Mouse (Mus musculus) bone marrow, adult 2 months (tissue): ENCODE measurements at regions not wholly inside any gene's neighbourhood (a gene's known extent, or its start where the extent isn't known, plus 50 kb on each side); places are given as distances from the start of the nearest gene placed in this dataset.

Experiments
- H3K27ac ChIP-seq: fragments of 200-500 bp; 2 replicates; pipeline ENCODE4 v1.5.1; 2012; ENCODE audit warnings: low read depth, mild to moderate bottlenecking, control low read depth, inconsistent platforms, low read length; ENCODE audit not compliant: control insufficient read depth, poor library complexity, insufficient read depth
- H3K4me1 ChIP-seq: fragments of 200-500 bp; 2 replicates; pipeline ENCODE4 v1.6.1; 2011; ENCODE audit warnings: low read length; ENCODE audit not compliant: control insufficient read depth, insufficient read depth
- H3K4me3 ChIP-seq: fragments of 200-500 bp; replicated peaks from 2 replicates; pipeline ENCODE3; 2011; ENCODE audit warnings: mild to moderate bottlenecking, low read depth, low read length, control low read depth; ENCODE audit not compliant: control insufficient read depth
- CTCF ChIP-seq: fragments of 200-500 bp; IDR thresholded peaks from 2 replicates; pipeline ENCODE4 v1.5.1; 2011; ENCODE audit warnings: low read length, control low read depth; ENCODE audit not compliant: control insufficient read depth, insufficient read depth
- POLR2A ChIP-seq: fragments of 200-500 bp; IDR thresholded peaks from 2 replicates; pipeline ENCODE4 v1.6.1; 2011; ENCODE audit warnings: low read depth, mild to moderate bottlenecking, control low read depth, low read length, borderline replicate concordance; ENCODE audit not compliant: control insufficient read depth
- WGBS: fragments of 180-500 bp; shearing (Covaris S2); methylation state at CpG from one replicate; pipeline ENCODE4 v1.1.7; 2018; 5-methylcytosine and 5-hydroxymethylcytosine counted together

DNA sequence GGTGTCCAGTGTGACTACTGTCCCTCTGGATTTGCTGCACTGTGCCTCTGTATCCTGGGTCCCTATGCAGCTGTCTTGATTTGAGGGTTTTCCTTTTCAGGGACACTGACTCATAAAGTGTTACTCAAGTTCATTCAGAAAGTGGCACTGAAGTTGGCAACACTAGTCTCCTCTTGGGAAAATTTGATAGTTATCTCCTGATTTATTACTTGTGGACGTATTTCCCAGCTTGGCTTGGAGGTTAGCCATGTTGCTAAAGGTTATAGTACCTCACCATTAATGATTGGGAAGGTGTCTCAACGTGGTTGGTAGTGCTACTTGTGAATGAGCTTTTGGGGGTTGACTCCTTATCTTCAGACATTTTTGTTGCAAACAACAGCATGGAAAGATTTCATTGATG lies 130.1 kb upstream of the Ttc29 start:
- no peak overlapping the region for H3K27ac ChIP-seq
- no peaks in the 10 kb centered on the region for H3K4me1 ChIP-seq
- H3K4me3 ChIP-seq = no peak overlapping the region
- TF ChIP-seq CTCF (no peak), POLR2A (no peak)
- WGBS = 57% methylated on average over 2 of the region's 2 CpGs

DNA sequence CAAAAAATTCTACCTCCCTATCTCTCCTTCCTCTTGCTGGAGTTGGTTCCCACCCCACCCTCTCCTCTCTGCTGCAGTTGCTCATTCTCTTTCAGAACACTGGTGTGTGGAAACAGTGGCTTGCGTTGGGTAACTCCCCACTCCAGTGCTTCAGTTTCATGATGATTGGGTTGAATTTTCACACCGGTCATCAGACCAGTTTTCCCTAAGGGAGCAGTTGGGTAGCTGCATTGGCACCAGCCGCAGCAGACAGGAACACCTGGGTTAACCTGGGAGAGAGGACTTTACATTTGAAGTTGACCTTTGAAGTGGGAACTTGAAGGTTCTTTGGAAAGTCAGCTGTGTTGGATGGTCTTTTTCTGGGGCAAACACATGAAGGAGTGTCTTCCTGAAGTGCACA lies 126.7 kb upstream of the Ttc29 start:
- TF ChIP-seq CTCF (no peak), POLR2A (no peak)
- Histone ChIP-seq H3K4me1 (no peaks in the 10 kb centered on the region), H3K27ac (no peak overlapping the region), H3K4me3 (no peak overlapping the region)
- 76% methylated on average over 3 of the region's 3 CpGs for WGBS

DNA sequence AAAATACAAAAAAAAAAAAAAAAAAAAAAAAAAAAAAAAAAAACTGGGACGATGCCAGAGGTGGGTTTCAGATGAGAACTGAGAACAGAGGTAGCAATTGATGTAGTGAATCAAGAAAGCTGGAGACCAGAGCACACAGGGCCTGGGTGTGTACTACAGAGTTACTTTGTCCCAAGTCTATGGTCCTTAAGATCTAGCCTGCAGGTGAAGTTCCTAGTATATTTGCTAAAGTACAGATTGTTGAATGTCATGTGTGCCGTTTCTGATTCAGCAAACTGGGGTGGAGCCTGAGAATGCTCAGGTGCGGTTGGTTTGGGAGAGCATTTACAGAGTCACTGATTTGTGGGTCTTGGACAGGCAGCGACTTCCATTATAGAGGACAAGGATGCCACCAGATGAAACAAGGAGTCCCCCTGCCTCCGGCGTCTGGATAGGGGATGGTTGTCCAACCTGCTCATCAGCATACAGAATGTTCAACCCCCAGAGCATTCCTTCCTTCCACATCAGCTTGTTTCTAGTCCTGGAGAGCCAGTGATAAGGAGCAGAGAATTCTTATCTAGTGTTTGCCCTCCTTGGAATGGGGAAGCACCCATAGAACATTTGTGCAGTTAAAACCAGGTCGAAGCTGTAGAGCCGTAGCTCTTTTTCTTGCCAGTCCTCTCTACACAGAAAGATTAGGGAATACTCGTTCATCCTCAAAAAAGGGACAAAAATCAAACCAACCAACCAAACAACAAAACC lies 122.5 kb upstream of the Ttc29 start:
- 84% methylated on average over 9 of the region's 9 CpGs for WGBS
- no peak overlapping the region for H3K27ac ChIP-seq
- H3K4me3 ChIP-seq = no peak overlapping the region
- TF ChIP-seq POLR2A (no peak), CTCF (no peak)
- H3K4me1 ChIP-seq = no peaks in the 10 kb centered on the region

DNA sequence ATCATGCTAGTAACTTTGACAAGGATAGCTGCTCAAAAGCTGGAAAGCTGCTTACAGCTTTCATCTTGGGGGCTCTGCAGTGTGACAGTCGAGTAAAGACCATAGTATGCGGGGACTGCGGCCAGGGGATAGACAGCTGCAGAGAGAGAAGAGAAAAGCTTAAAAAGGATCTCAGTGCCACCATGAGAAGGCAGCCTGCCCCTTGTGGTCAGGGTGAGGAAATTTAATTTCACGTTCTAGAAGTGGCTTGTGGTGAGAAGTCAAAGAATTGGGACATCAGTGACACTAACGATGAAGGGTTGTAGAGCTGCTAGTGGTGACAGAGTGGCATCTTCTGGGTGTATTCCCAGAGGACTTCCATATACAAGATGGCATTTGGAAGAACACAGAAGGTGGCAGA lies 116.7 kb upstream of the Ttc29 start:
- no peak overlapping the region for H3K4me3 ChIP-seq
- WGBS = 43% methylated on average over 5 of the region's 5 CpGs
- no peaks in the 10 kb centered on the region for H3K4me1 ChIP-seq
- TF ChIP-seq CTCF (no peak), POLR2A (no peak)
- H3K27ac ChIP-seq = no peak overlapping the region

DNA sequence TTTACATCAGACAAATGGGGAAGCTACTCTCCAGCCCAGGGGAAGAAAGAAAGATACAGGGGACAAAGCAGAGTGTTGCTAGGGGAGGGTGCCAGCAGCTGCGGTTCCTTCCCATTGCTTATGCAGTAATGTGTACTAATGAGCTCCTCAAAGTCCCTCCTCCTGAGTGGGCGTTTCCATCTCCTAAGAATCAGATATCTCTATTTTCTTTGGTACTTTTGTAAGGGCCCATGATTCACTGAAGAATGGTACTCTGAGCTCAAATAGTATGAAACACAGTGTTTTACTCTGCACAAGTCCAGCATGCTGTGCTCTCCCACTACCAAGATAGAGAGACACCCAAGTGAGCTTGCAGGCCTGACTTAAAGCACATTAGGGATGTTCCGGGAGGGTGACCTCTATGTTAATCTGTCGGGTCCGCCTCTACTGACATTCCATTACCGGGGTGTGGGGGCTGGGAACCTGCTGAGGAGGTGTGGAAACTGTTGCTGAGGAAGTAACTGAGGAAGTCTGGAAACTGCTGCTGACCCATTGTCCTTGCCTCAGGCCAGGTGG lies 114.8 kb upstream of the Ttc29 start:
- 66% methylated on average over 6 of the region's 6 CpGs for WGBS
- Histone ChIP-seq H3K27ac (no peak overlapping the region), H3K4me1 (no peaks in the 10 kb centered on the region), H3K4me3 (no peak overlapping the region)
- TF ChIP-seq POLR2A (no peak), CTCF (no peak)

DNA sequence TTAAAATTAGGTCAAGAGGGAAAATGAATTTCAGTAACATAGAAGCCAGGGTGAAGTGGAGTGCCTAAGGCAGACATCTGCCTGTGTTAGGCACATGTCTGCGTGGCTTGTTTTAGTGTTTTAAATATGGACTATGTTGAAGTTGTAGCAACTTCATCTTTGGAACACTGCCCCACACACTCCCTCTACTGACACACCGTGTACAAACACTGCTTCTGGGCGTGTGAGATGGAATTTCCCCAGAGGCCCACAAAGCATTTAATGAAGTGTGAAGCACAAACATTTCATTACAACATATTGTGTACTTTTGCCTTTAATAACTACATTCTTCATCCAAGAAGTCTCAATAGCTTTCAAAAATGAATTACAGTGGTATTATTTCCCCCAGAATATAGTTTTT lies 114.0 kb upstream of the Ttc29 start:
- no peak overlapping the region for H3K27ac ChIP-seq
- H3K4me3 ChIP-seq = no peak overlapping the region
- 78% methylated on average over 3 of the region's 3 CpGs for WGBS
- no peaks in the 10 kb centered on the region for H3K4me1 ChIP-seq
- TF ChIP-seq POLR2A (no peak), CTCF (no peak)

DNA sequence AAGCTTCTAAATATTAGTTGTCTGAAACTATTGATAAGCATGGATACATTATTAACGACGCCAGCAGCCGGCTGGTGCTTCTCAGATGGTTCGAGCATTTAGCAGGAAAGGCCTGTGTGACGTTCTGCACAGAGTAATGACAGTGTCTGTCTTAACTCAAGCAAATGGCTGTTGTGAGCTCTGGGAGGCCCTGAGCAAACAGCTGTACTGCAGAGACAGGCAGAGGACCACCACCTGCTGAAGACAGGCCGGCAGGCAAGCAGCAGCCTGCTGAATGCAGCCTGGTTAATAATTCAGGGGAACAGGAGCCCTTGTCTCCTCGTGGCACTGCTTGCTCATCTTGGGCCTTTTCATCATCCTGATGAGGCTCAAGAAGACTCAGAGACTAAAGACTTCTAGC lies 105.8 kb upstream of the Ttc29 start:
- no peak overlapping the region for H3K4me3 ChIP-seq
- TF ChIP-seq POLR2A (no peak), CTCF (no peak)
- H3K27ac ChIP-seq = no peak overlapping the region
- 75% methylated on average over 7 of the region's 7 CpGs for WGBS
- H3K4me1 ChIP-seq = no peaks in the 10 kb centered on the region

DNA sequence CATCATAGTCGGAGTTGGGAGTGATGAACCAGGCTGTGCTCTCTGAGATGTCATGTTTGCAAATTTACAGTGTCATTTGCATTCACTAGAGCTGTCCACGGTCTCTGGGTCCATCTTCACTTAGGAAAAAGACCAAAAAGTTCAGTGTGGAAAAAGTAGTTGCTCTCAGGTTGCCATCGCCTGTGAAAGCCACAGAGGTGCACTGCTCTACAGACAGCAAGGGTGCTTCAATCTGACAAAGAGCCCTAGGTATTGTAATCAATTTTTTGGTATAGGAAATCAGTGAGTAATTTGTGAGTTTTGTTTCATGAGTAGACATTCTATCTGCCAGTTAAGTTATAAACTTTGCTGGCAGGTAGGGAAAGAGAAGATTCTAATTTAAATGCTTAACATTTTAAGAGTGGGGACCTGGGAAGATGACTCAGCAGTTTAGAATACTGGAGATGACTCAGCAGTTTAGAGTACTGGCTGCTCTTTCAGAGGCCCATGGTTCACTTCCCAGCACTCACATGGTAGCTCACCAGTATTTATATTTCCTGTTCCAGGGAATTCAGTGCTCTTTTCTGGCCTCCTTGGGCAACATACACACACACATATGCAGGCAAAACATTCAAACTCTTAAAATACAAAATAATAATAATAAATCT lies 103.0 kb upstream of the Ttc29 start:
- no peak overlapping the region for H3K4me3 ChIP-seq
- WGBS = 76% methylated on average over 3 of the region's 3 CpGs
- H3K4me1 ChIP-seq = no peaks in the 10 kb centered on the region
- TF ChIP-seq POLR2A = no peak
- no peak overlapping the region for H3K27ac ChIP-seq
